Mouse (Mus musculus) hindbrain, embryonic 13.5 days (tissue): ENCODE measurements at regions not wholly inside any gene's neighbourhood (a gene's known extent, or its start where the extent isn't known, plus 50 kb on each side); places are given as distances from the start of the nearest gene placed in this dataset.

Source experiments
- ATAC-seq: fragments of 200-750 bp; cut with Nextera tagmentation; 2 replicates; pipeline ENCODE4 v1.8.0; 2017; ENCODE audit warnings: moderate TSS enrichment; ENCODE audit not compliant: low FRiP score
- H3K27ac ChIP-seq: fragments of 300-500 bp; sonication (generic); 2 replicates; pipeline ENCODE4 v1.5.1; 2015; ENCODE audit warnings: inconsistent platforms, mild to moderate bottlenecking, moderate library complexity
- H3K27me3 ChIP-seq: fragments of 300-500 bp; sonication (generic); 2 replicates; pipeline ENCODE4 v1.6.1; 2015; ENCODE audit warnings: mild to moderate bottlenecking, inconsistent platforms
- H3K36me3 ChIP-seq: fragments of 300-500 bp; sonication (generic); 2 replicates; pipeline ENCODE4 v1.6.1; 2015; ENCODE audit warnings: mild to moderate bottlenecking, inconsistent platforms
- H3K4me1 ChIP-seq: fragments of 300-500 bp; sonication (generic); replicated peaks from 2 replicates; pipeline ENCODE4 v1.6.1; 2015; ENCODE audit warnings: inconsistent platforms
- H3K4me2 ChIP-seq: fragments of 300-500 bp; sonication (generic); 2 replicates; pipeline ENCODE4 v1.6.1; 2015; ENCODE audit warnings: inconsistent platforms, mild to moderate bottlenecking, moderate library complexity
- H3K4me3 ChIP-seq: fragments of 300-500 bp; sonication (generic); 2 replicates; pipeline ENCODE4 v1.5.1; 2015; ENCODE audit warnings: mild to moderate bottlenecking, inconsistent platforms
- H3K9ac ChIP-seq: fragments of 300-500 bp; sonication (generic); 2 replicates; pipeline ENCODE4 v1.6.1; 2015; ENCODE audit warnings: mild to moderate bottlenecking, inconsistent platforms
- H3K9me3 ChIP-seq: fragments of 300-500 bp; sonication (generic); 2 replicates; pipeline ENCODE4 v1.6.1; 2016; ENCODE audit warnings: inconsistent platforms
- WGBS: fragments of 180-500 bp; shearing (Covaris S2); methylation state at CpG from one replicate; pipeline ENCODE4 v1.1.7; 2015; 5-methylcytosine and 5-hydroxymethylcytosine counted together

DNA sequence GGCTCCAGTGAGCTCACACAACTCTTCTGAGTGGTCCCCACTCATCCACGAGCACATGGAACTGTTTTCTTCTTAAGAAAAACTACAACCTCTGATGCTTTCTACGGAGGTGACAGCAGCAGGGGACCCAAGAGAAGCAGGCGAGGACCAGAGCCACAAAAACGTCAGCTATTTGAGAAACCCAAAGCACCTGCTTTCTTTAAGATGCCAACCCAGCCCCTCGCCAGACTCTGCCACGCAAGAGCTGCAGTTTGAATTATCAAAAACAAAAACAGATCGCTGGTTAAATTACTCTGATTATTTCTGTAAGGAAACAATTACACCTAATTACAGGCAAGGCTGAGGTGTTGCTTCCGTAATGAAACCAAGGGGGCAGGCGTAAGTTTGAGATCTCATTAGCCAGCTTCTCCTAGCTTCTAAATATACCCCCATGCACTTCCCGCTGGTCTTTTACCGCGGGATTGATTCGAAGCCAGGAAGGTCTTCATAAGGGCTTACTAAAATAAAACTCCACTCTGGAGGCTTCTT lies 614.1 kb downstream of the Pdcd6ip start:
- Histone ChIP-seq H3K4me2 (no peak overlapping the region), H3K27ac (no peak overlapping the region), H3K9ac (no peak overlapping the region), H3K36me3 (no peaks in the 10 kb centered on the region), H3K4me3 (no peak overlapping the region), H3K4me1 (no peaks in the 10 kb centered on the region), H3K27me3 (no peaks in the 10 kb centered on the region), H3K9me3 (peaks cover 5% of the 10 kb centered on the region; the same call in 1 of the 2 replicates)
- WGBS = 84% methylated on average over 13 of the region's 13 CpGs
- no peak for ATAC-seq

DNA sequence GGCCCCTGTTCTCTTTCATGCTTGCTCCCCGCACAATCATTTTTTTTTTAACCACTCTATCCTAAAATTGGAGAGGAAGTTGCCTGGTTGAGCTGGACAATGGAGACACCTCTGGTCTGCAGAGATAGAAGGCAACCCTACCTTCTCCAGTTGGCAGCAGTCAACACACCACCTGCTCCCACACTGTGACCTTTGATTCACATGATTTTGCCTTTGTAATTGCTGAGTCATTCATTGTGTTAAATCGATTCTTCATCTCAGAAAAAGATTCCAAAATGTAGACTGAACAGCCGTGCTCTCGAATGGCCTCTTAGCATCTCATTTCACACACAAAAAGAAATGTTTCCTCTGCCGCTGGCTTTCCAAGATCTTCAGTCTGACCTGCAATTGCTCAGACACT lies 616.2 kb downstream of the Pdcd6ip start:
- no peak overlapping the region for H3K27ac ChIP-seq
- no peak overlapping the region for H3K4me2 ChIP-seq
- no peaks in the 10 kb centered on the region for H3K36me3 ChIP-seq
- no peaks in the 10 kb centered on the region for H3K9me3 ChIP-seq
- no peak overlapping the region for H3K9ac ChIP-seq
- 60% methylated on average over 5 of the region's 5 CpGs for WGBS
- H3K27me3 ChIP-seq = no peaks in the 10 kb centered on the region
- ATAC-seq = no peak
- H3K4me3 ChIP-seq = no peak overlapping the region
- no peaks in the 10 kb centered on the region for H3K4me1 ChIP-seq

DNA sequence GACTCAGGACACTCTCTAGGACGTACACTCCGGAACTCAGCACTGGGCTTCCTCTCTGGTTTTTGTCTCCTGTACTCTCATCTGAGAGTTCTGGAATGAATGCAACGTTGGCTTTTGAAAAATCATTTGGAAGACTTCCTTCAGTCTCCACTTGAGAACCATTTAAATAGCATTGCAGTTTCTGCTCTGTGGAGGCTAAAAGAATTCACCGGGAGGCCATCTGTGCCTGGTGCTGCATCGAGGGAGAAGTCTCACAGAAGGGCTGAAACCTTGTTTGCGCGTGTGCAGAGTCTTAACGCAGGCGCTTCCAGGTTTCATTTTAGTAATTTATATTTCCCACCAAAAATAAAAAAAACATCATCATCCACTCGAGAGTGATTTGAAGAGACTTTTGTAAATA lies 620.3 kb downstream of the Pdcd6ip start:
- Histone ChIP-seq H3K27me3 (no peaks in the 10 kb centered on the region), H3K9me3 (no peaks in the 10 kb centered on the region), H3K4me1 (no peaks in the 10 kb centered on the region), H3K36me3 (no peaks in the 10 kb centered on the region), H3K9ac (no peak overlapping the region), H3K27ac (no peak overlapping the region), H3K4me3 (no peak overlapping the region), H3K4me2 (no peak overlapping the region)
- 89% methylated on average over 10 of the region's 10 CpGs for WGBS
- no peak for ATAC-seq

DNA sequence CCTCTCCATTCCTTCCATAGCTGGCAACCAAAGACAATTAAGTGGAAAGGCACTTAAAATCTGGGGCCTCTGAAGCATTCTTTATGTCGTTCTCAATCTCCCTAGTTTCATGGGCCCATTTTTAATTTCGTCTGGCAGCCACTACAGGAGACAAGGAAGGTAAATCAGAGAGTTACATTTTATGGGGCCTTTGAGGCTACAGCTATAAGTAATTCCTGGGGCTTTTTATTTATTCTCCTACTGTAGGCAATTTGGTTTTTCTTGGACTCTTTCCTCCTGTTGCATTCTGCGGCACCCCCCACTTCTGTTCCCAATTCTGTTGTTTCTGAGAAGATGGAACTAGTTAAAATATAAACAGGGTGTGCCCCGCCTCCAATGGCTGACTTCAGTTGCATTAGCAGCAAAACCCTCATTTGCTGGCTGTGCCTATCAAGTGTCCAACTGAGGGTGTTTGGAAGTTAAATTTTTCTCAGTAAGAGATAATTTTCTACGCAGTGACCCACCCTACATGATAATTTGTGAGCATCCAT lies 622.7 kb downstream of the Pdcd6ip start:
- 81% methylated on average over 5 of the region's 5 CpGs for WGBS
- H3K9me3 ChIP-seq = no peaks in the 10 kb centered on the region
- no peak overlapping the region for H3K4me2 ChIP-seq
- H3K4me1 ChIP-seq = no peaks in the 10 kb centered on the region
- H3K36me3 ChIP-seq = no peaks in the 10 kb centered on the region
- no peaks in the 10 kb centered on the region for H3K27me3 ChIP-seq
- no peak overlapping the region for H3K4me3 ChIP-seq
- no peak for ATAC-seq
- H3K27ac ChIP-seq = no peak overlapping the region
- no peak overlapping the region for H3K9ac ChIP-seq

DNA sequence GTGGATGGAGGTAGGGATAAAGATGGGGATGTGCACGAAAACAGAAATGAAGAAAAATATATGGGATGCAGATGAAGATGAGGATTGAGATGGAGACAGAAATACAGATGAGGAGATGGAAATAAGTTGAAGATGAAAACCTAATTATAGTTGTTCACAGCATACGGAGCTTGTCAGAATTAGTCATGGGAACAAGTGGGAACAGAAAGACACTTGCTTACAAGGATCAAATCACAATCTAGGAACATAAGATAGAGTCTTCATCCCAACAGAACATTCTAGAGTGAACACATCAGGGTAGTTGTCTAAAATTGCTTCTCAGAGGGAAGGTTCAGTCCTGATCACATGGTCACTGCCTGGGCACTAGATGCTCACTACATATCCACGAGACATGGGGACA lies 633.2 kb downstream of the Pdcd6ip start:
- Histone ChIP-seq H3K4me1 (no peaks in the 10 kb centered on the region), H3K4me3 (no peak overlapping the region), H3K9me3 (no peaks in the 10 kb centered on the region), H3K27ac (no peak overlapping the region), H3K27me3 (no peaks in the 10 kb centered on the region), H3K36me3 (no peaks in the 10 kb centered on the region), H3K4me2 (no peak overlapping the region), H3K9ac (no peak overlapping the region)
- 84% methylated on average over 3 of the region's 3 CpGs for WGBS
- ATAC-seq = no peak

DNA sequence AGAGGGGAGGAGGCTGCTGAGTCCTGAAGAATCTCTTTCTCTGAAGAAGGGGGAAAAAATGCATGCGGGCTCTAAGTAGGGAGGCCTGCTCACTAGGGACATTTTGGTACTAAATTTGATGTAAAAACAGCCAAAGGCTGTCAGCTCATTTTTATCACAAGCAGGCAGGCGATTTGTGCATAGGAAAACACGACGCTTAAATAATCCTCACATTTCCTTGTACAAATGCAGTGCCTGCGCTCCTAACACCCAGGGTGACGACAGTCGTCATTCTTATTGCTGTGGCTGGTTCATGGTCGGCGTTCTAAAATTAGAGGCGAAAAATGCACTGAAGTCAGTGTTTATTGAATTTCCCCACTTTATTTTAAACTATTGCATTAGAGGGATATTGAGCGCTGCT lies 650.6 kb downstream of the Pdcd6ip start:
- ATAC-seq = no peak
- H3K4me1 ChIP-seq = no peaks in the 10 kb centered on the region; the same call in 1 of the 2 replicates
- H3K36me3 ChIP-seq = no peaks in the 10 kb centered on the region
- WGBS = 77% methylated on average over 11 of the region's 11 CpGs
- H3K9me3 ChIP-seq = no peaks in the 10 kb centered on the region
- no peaks in the 10 kb centered on the region for H3K27me3 ChIP-seq
- H3K9ac ChIP-seq = no peak overlapping the region
- no peak overlapping the region for H3K27ac ChIP-seq
- no peak overlapping the region for H3K4me2 ChIP-seq
- no peak overlapping the region for H3K4me3 ChIP-seq

DNA sequence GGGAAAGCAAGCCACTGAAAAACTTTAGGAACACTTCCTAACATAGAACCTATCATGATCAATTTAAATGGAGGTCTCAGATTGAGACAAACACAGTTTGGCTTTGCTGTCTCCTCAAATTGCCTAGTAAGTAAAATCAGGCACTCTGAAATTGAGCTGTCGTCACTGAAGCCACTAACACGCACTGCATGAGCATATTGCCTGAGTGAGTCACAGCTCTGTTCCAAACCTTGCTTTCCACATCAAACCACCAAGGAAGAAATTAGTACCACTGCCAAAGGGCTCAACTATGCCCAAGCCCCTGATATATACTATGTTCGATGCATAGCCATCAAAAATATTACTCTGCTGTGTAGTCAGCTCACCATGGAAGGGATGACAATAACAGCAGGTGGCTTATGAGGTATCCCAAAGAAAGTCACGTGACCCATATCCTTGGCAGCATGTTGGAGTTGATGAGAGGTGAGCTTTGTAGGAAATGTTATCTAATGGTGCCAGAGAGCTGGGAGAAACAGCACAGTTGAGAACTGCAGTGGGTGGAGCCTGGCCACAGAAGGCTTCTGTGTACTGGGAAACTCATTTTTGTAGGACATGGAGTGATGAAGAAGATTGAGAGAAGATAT lies 663.4 kb downstream of the Pdcd6ip start:
- Histone ChIP-seq H3K9me3 (no peaks in the 10 kb centered on the region), H3K36me3 (no peaks in the 10 kb centered on the region), H3K4me3 (no peak overlapping the region), H3K4me1 (no peaks in the 10 kb centered on the region; the same call in 1 of the 2 replicates), H3K9ac (no peak overlapping the region), H3K27ac (no peak overlapping the region), H3K27me3 (no peaks in the 10 kb centered on the region), H3K4me2 (no peak overlapping the region)
- 88% methylated on average over 4 of the region's 4 CpGs for WGBS
- no peak for ATAC-seq

DNA sequence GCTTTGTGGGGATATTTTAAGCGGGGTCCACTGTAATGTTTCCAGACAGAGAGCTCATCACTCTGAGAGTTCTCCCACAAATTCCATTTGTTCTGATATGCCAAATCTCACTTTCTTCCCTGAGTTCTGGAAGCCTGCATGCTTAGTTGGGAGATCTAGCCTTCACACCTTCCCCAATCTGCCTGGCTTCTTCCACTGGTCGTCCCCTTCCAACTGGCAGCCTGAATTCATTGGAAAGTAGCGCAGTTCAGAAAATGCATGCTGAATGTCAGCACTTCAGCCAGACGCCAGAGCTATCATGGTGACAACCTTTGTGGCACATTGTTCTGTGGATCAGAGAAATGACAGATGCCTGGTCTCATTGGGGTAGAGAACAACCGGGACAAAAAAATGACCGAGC lies 667.2 kb downstream of the Pdcd6ip start:
- H3K27ac ChIP-seq = no peak overlapping the region
- no peaks in the 10 kb centered on the region; the same call in 1 of the 2 replicates for H3K4me1 ChIP-seq
- WGBS = 88% methylated on average over 6 of the region's 6 CpGs
- no peak for ATAC-seq
- H3K4me2 ChIP-seq = no peak overlapping the region
- no peaks in the 10 kb centered on the region for H3K36me3 ChIP-seq
- no peak overlapping the region for H3K4me3 ChIP-seq
- no peaks in the 10 kb centered on the region for H3K9me3 ChIP-seq
- no peaks in the 10 kb centered on the region for H3K27me3 ChIP-seq
- no peak overlapping the region for H3K9ac ChIP-seq

DNA sequence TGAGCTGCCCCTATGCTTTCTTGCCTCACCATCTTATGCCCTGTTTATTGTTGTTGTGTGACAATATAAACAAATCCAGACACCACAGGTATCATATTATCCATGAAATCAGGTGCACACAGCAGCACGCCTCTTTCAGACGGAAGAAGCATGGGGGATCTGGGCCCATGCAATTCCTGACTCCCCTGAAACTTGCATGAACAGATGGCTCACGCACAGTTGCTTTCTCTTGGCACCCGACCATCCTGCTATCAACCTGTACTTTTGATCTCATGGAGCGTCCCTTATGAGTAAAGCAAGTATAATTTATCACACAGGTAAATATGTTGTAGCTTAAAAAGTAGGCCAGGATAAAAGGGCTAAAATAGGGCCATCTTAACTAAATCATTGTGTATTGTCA lies 674.1 kb downstream of the Pdcd6ip start:
- no peak overlapping the region for H3K27ac ChIP-seq
- H3K36me3 ChIP-seq = no peaks in the 10 kb centered on the region
- H3K4me2 ChIP-seq = no peak overlapping the region
- WGBS = 82% methylated on average over 5 of the region's 5 CpGs
- no peaks in the 10 kb centered on the region for H3K4me1 ChIP-seq
- no peak overlapping the region for H3K9ac ChIP-seq
- no peak for ATAC-seq
- H3K27me3 ChIP-seq = no peaks in the 10 kb centered on the region
- no peak overlapping the region for H3K4me3 ChIP-seq
- H3K9me3 ChIP-seq = no peaks in the 10 kb centered on the region

DNA sequence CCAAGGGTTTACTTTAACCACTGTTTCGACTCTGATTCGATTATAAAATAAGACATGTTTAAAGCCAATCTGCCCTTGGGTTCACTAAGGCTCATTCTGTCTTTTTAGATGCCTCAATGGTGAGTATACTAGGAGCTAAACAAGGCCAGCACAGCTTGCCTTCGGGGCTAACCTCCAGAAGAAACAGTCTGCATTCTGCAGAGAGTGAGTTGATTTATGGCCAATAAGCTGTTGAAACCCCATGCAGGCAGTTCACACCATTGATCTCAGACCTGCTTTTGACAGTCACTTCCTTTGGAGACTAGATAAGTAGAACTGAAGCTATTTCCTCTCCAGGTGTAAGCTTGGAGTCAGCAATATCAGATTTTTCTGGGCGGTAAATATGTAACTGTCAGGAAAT lies 679.0 kb downstream of the Pdcd6ip start:
- H3K4me2 ChIP-seq = no peak overlapping the region
- 80% methylated on average over 4 of the region's 4 CpGs for WGBS
- no peak for ATAC-seq
- H3K27me3 ChIP-seq = no peaks in the 10 kb centered on the region
- no peaks in the 10 kb centered on the region for H3K4me1 ChIP-seq
- H3K4me3 ChIP-seq = no peak overlapping the region
- H3K9ac ChIP-seq = no peak overlapping the region
- H3K36me3 ChIP-seq = no peaks in the 10 kb centered on the region
- no peaks in the 10 kb centered on the region for H3K9me3 ChIP-seq
- no peak overlapping the region for H3K27ac ChIP-seq

DNA sequence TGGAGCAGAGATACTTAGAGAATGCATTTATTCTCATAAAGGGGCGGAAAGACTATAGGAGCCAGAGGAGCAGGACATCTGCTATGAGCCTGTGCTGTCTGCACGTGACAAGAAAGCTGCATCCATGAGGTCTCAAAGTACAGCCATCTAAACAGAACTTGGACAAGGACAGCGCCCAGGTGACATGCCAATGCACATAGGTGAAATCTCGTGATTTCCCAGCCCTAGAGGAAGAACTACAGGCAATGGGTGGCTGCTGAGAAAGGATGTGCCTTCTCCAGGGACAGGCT lies 681.2 kb downstream of the Pdcd6ip start:
- Histone ChIP-seq H3K4me2 (no peak overlapping the region), H3K4me1 (no peaks in the 10 kb centered on the region), H3K27ac (no peak overlapping the region), H3K4me3 (no peak overlapping the region), H3K27me3 (no peaks in the 10 kb centered on the region), H3K9ac (no peak overlapping the region), H3K36me3 (no peaks in the 10 kb centered on the region), H3K9me3 (no peaks in the 10 kb centered on the region)
- ATAC-seq = no peak
- 89% methylated on average over 4 of the region's 4 CpGs for WGBS

DNA sequence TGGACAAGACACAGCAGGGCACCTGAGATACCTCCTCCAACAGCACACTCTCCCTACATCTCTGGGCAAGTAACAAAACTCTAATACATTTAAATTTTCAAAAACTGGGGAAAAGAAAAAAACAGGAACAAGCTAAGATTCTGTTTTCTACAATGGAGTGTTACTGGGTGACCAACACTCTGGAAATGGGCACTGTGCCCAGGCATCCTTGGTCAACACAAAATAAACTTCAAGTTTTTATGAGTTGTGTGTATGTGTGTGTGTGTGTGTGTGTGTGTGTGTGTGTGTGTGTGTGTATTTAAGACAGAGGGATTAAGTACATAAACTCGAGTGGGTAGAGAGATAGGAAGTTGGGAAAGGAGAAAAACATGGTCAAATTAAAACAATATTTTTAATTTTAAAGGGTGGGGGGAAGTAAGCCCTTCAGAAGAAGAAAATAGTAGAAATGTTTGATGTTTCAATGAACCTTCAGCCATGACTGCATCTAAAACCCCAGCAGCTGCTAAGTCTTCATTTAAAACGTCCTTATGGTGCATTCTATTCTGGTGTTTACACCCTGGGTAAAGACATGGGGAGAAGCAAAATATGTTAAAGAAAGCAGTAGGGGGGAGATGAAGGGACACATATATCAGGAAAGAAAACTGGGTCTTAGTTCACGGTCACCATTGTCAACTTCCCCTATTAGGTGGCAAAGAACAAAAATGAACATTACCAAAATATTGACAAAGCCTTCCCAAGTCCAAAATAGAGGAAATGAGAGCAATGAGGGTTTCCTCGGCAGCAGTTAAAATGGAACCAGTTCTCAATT lies 681.8 kb downstream of the Pdcd6ip start:
- WGBS = 78% methylated on average over 4 of the region's 4 CpGs
- Histone ChIP-seq H3K9me3 (no peaks in the 10 kb centered on the region), H3K4me2 (no peak overlapping the region), H3K4me3 (no peak overlapping the region), H3K4me1 (no peaks in the 10 kb centered on the region), H3K9ac (no peak overlapping the region), H3K27me3 (no peaks in the 10 kb centered on the region), H3K36me3 (no peaks in the 10 kb centered on the region), H3K27ac (no peak overlapping the region)
- ATAC-seq = no peak
